Mouse (Mus musculus) heart, embryonic 16.5 days (tissue): ENCODE measurements around the gene Abcb8. TPM values are rescaled to one million over a fixed set of nuclear protein-coding genes. Genes with fewer than 3 reads are reported as not detected.

Experiments used
- ATAC-seq: fragments of 200-750 bp; cut with Nextera tagmentation; replicated peaks from 2 replicates; pipeline ENCODE4 v1.8.0; 2017; ENCODE audit warnings: moderate number of reproducible peaks; ENCODE audit not compliant: insufficient read depth, low FRiP score; ENCODE audit errors: extremely low read depth
- H3K27ac ChIP-seq: fragments of 300-500 bp; sonication (generic); 2 replicates; pipeline ENCODE4 v1.5.1; 2014; ENCODE audit warnings: mild to moderate bottlenecking, low read length, control low read depth, moderate library complexity
- H3K27me3 ChIP-seq: fragments of 300-500 bp; sonication (generic); 2 replicates; pipeline ENCODE4 v1.6.1; 2014; ENCODE audit warnings: low read length, mixed read lengths; ENCODE audit not compliant: control insufficient read depth, insufficient read depth
- H3K36me3 ChIP-seq: fragments of 300-500 bp; sonication (generic); 2 replicates; pipeline ENCODE4 v1.6.1; 2014; ENCODE audit not compliant: control insufficient read depth, insufficient read depth
- H3K4me1 ChIP-seq: fragments of 300-500 bp; sonication (generic); 2 replicates; pipeline ENCODE4 v1.6.1; 2014; ENCODE audit warnings: low read length, mixed read lengths; ENCODE audit not compliant: control insufficient read depth, insufficient read depth
- H3K4me2 ChIP-seq: fragments of 300-500 bp; sonication (generic); 2 replicates; pipeline ENCODE4 v1.6.1; 2014; ENCODE audit warnings: low read depth, mild to moderate bottlenecking, control low read depth, low read length
- H3K4me3 ChIP-seq: fragments of 300-500 bp; sonication (generic); 2 replicates; pipeline ENCODE4 v1.5.1; 2014; ENCODE audit warnings: mild to moderate bottlenecking, control low read depth, low read length
- H3K9ac ChIP-seq: fragments of 300-500 bp; sonication (generic); 2 replicates; pipeline ENCODE4 v1.6.1; 2014; ENCODE audit warnings: low read length, control low read depth
- H3K9me3 ChIP-seq: fragments of 300-500 bp; sonication (generic); replicated peaks from 2 replicates; pipeline ENCODE4 v1.6.1; 2016; ENCODE audit warnings: low read length; ENCODE audit not compliant: control insufficient read depth
- WGBS: fragments of 180-500 bp; shearing (Covaris S2); extraction: QIAGEN DNeasy Blood & Tissue Kit; methylation state at CpG from one replicate; pipeline ENCODE4 v1.1.7; 2014; 5-methylcytosine and 5-hydroxymethylcytosine counted together
- polyA plus RNA-seq: library from polyadenylated mRNA; unstranded; fragments of >200 nt; fragmentation: Nextera tagmentation; extraction: Ambion mirVana; gene quantifications from 2 replicates; pipeline ENCODE4 v1.2.1, GENCODE M21; 2015

Abcb8 gene
- polyA plus RNA-seq, 1 experiment from 2014 or later, result 71.1 TPM

DNA sequence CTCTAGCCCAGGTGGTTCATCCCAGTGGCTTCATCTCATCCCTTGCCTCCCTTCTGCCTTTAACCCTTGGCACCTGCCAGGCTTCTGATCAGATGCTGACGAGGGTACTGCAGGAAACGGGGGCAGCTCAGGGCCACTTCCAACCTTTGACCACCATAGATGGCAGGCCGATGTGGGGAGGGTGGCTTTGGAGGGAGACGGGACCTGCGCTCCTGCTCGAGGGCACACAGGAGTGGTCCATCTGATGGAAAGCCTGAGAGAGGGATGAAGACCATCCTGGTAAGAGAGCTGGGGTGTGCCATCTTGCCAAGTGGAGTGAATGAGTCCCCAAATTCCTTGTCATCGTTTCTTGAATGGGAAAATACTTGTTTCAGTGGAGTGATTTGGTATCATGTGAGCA, 49.7 kb downstream of the Abcb8 start:
- H3K27me3 ChIP-seq, result no peaks in the 10 kb centered on the region
- H3K9me3 ChIP-seq, result no peaks in the 10 kb centered on the region
- H3K9ac ChIP-seq, result no peak overlapping the region
- peaks cover 26% of the 10 kb centered on the region for H3K4me1 ChIP-seq
- 89% methylated on average over 7 of the region's 7 CpGs for WGBS
- no peak for ATAC-seq
- H3K4me2 ChIP-seq, result no peak overlapping the region
- H3K36me3 ChIP-seq, result peaks cover 42% of the 10 kb centered on the region
- no peak overlapping the region for H3K4me3 ChIP-seq
- no peak overlapping the region for H3K27ac ChIP-seq

DNA sequence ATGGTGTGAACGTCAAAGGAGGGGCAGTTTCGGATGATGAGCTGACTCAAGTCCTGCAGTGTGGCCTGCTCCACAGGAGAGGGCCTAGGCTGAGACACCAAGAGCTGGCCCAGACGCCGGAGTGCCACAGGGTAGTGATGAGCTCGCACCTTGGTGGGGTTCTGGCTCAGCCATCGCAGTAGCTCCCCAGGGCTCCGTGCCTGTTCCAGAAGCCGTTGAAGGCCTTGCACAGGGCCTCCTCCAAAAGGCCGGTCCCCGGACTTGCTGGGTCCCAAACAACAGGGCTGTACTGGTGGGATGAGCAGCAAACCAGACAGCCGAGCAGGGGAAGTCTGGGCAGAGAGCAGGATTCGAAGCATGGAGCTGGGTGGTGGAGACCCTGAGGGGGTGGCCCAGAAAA, 50.5 kb downstream of the Abcb8 start:
- Histone ChIP-seq H3K9ac (peak overlapping the region; percentile 98), H3K36me3 (peaks cover 35% of the 10 kb centered on the region), H3K4me2 (peak overlapping the region; percentile 77), H3K4me3 (peak overlapping the region; percentile 90), H3K27me3 (no peaks in the 10 kb centered on the region), H3K9me3 (no peaks in the 10 kb centered on the region), H3K27ac (peak overlapping the region; percentile 97; the same call in 1 of the 2 replicates), H3K4me1 (peaks cover 26% of the 10 kb centered on the region)
- ATAC-seq, result no peak
- WGBS, result 73% methylated on average over 12 of the region's 12 CpGs

DNA sequence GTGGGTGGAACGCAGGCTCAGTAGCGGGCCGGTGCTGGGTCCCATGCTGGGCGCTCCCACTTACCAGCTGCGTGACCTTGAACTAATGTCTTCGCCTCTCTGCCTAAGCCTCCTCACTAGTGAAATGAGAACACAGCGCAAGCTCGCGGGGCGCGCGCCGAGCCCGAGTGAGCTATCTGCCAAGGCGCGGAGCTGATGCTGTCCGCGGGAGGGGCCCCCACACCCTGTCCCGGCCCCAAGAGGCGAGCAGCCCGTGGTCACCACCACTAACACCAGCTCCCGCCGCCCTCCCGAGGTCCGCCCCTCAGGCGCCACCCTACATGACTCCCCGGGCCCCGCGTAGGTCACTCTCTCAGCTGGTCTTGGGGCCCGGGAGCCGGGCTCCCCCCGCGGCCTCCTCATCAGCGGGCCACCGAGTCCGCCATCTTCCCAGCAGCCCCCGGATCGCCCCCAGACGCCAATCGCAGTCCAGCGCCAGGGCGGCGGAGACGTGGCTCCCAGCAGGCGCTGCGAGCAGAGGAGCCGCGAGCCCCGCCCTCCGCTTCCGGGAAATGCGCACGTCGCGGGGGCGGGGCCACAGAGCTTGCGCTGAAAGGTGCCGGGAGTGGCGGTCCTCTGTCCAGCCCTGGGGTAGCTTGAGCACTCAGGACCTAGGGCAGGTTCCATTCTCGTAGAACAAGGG, 51.4 kb downstream of the Abcb8 start, which contains the start of gene Fastk:
Gene Fastk (minus strand): TSS at position 542 of the 682 bp plus-strand sequence.
- Histone ChIP-seq H3K4me3 (peak within 1 kb of the TSS; percentile 90), H3K4me1 (peaks cover 26% of the 10 kb centered on the region), H3K9me3 (no peaks in the 10 kb centered on the region), H3K9ac (peak within 1 kb of the TSS; percentile 98), H3K27me3 (no peaks in the 10 kb centered on the region), H3K4me2 (peak within 1 kb of the TSS; percentile 77), H3K27ac (peak within 1 kb of the TSS; percentile 97), H3K36me3 (peaks cover 26% of the 10 kb centered on the region)
- under 1% methylated on average over 60 of the region's 60 CpGs for WGBS
- ATAC-seq, result peak; percentile 82

- Histone ChIP-seq H3K27me3 (no peaks in the 10 kb centered on the region), H3K4me1 (peaks cover 26% of the 10 kb centered on the region), H3K4me2 (peak overlapping the region; percentile 77), H3K36me3 (peaks cover 19% of the 10 kb centered on the region), H3K4me3 (peak overlapping the region; percentile 90), H3K9me3 (no peaks in the 10 kb centered on the region), H3K27ac (peak overlapping the region; percentile 97), H3K9ac (peak overlapping the region; percentile 98)
- no peak for ATAC-seq
- 51% methylated on average over 20 of the region's 20 CpGs for WGBS
Measured at GRCm38 (mm10) chr5:24445428-24446080, 52.1 kb downstream of the Abcb8 start.

GRCm38 (mm10) chr5:24446630-24447029, 53.2 kb downstream of the Abcb8 start:
- 86% methylated on average over 7 of the region's 7 CpGs for WGBS
- Histone ChIP-seq H3K4me1 (peaks cover 32% of the 10 kb centered on the region), H3K9ac (no peak overlapping the region), H3K36me3 (peaks cover 8% of the 10 kb centered on the region; the same call in 1 of the 2 replicates), H3K4me2 (no peak overlapping the region), H3K4me3 (no peak overlapping the region), H3K9me3 (no peaks in the 10 kb centered on the region), H3K27me3 (no peaks in the 10 kb centered on the region), H3K27ac (no peak overlapping the region)
- ATAC-seq, result no peak

DNA sequence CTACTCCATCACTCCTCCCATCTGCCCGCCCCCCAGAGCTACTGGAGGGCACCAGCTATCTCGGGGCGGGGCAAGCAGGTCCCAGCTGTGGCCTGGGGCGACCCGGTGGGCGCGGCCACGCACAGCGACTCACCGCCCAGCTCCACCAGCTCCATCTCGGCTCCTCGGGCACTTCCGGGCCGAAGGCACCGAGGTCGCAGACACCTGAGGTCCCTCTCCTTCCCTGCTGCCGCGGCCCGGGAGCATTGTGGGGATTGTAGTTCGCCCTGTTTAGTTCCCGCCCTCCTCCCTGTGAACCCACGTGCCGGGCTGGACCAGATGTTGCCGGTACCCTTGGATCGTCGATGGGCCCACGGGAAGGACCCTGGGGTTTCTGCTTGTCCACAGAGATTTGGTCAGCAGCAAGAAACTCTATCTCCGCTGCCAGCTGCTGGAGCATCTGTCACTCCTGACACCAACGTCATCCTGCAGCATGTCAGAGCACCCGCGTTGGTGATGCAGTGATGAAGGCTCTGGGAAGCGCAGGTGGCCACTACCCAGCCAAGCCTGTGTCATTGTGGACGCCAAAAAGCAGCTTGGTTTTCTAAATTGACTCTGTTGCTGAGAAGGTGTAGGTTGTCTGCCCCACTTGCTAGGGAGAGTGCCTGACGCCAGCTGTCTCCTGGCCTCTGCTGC, 54.3 kb downstream of the Abcb8 start, which contains the start of gene Tmub1:
Gene Tmub1 (minus strand): TSS at position 231 of the 675 bp plus-strand sequence.
- Histone ChIP-seq H3K4me1 (peaks cover 30% of the 10 kb centered on the region), H3K27me3 (no peaks in the 10 kb centered on the region), H3K9ac (peak within 1 kb of the TSS; percentile 80), H3K36me3 (peaks cover 4% of the 10 kb centered on the region; the same call in 1 of the 2 replicates), H3K9me3 (no peaks in the 10 kb centered on the region), H3K4me3 (peak within 1 kb of the TSS; percentile 80), H3K4me2 (peak within 1 kb of the TSS; percentile 83), H3K27ac (peak within 1 kb of the TSS; percentile 71)
- ATAC-seq, result peak; percentile 20
- 3% methylated on average over 34 of the region's 34 CpGs for WGBS

- Histone ChIP-seq H3K27me3 (no peaks in the 10 kb centered on the region), H3K4me3 (peak overlapping the region; percentile 95), H3K36me3 (no peaks in the 10 kb centered on the region), H3K4me1 (peaks cover 41% of the 10 kb centered on the region), H3K9me3 (no peaks in the 10 kb centered on the region), H3K27ac (peak overlapping the region; percentile 93), H3K4me2 (peak overlapping the region; percentile 97), H3K9ac (peak overlapping the region; percentile 97)
- peak; percentile 82 for ATAC-seq
- 2% methylated on average over 63 of the region's 66 CpGs for WGBS
Measured at GRCm38 (mm10) chr5:24451264-24452029, 58.0 kb downstream of the Abcb8 start.

DNA sequence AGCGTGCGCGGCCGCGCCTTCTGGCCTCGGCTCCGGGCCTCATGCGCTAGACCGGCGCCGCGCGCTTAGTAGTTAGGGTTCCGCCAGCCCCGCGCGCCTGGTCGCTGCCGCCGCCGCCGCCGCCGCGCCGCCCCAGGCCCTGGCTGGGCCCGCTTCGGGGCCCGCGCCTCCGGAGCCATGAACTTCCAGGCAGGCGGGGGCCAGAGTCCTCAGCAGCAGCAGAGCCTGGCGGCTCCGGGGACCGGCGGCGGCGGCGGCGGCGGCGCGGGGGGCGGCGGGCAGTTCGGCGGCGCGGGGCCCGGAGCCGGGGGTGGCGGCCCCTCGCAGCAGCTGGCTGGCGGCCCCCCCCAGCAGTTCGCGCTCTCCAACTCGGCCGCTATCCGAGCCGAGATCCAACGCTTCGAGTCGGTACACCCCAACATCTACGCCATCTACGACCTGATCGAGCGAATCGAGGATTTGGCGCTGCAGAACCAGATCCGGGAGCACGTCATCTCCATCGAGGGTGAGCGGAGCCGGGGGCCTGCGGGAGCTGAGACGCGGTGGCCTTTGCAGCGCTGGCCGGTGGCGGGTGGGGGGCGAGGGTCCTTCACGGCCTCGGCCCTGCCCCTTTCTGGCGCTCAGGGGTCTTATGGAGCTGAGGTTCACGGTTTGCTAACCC, 58.7 kb downstream of the Abcb8 start, which contains the start of gene Agap3:
Gene Agap3 (plus strand): TSS at position 148 of the 661 bp plus-strand sequence.
- Histone ChIP-seq H3K4me2 (peak within 1 kb of the TSS; percentile 97), H3K27ac (peak within 1 kb of the TSS; percentile 93), H3K27me3 (no peaks in the 10 kb centered on the region), H3K4me3 (peak within 1 kb of the TSS; percentile 95), H3K4me1 (peaks cover 41% of the 10 kb centered on the region), H3K9me3 (no peaks in the 10 kb centered on the region), H3K36me3 (no peaks in the 10 kb centered on the region; the same call in 1 of the 2 replicates), H3K9ac (peak within 1 kb of the TSS; percentile 97)
- ATAC-seq, result peak; percentile 31
- WGBS, result 0% methylated on average over 63 of the region's 85 CpGs
